Mouse (Mus musculus) gastrocnemius, postnatal 36 days (tissue): ENCODE results near the gene Oaz1. TPM values are rescaled to one million over a fixed set of nuclear protein-coding genes. Genes with fewer than 3 reads are reported as not detected.
"Not testable (repeated sequence)": the region's sequence is repeated elsewhere in the genome, so short reads cannot be mapped to it uniquely, and the experiment has no call there.

ENCODE experiments used
- DNase-seq, 2 experiments: peaks; one replicate each; pipeline ENCODE4 v3.0.0; 2022
- intact Hi-C: fragments of 180-260 bp; cut with DNase I; formaldehyde crosslinking; loops from one replicate; pipeline ENCODE4 v1.15.1; 2025
- total RNA-seq, 2 experiments: library from RNA; stranded (reverse); gene quantifications; 2 replicates each; pipeline ENCODE4 v1.2.3; 2021

The Oaz1 gene
- total RNA-seq, 2 experiments from 2014 or later: 611 to 682 TPM

- intact Hi-C loops: loop anchor here (5.0 kb wide), 2 partner anchors 71 to 179 kb away; no protein-coding TSS in a partner anchor
- DNase-seq: no peak
Observed at GRCm38 (mm10) chr10:80818599-80819281, 7.7 kb upstream of the Oaz1 start.

DNA sequence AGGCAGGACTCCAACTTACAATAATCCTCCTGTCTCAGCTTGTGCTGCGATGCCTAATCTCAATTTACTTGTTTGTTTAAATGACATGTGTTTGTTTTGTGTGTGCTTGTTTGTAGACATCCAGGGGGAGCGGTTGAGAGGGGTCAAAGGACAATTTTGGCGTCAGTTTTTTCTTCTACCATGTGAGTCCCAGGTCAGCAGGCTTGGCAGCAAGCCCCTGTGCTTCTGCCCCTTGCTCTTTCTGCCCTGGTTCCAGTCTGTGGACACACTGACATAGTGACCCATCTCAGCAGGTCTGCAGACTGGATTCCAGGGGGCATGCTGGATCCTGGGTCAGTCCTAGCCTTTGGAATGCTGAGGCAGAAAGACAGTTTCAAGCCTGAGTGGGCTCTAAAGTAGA is 7.0 kb upstream of the Oaz1 start:
- DNase-seq: no peak
- intact Hi-C loops: loop anchor here (5.0 kb wide), 2 partner anchors 72 to 178 kb away; no protein-coding TSS in a partner anchor

GRCm38 (mm10) chr10:80821991-80822390 is 4.5 kb upstream of the Oaz1 start:
- intact Hi-C loops: loop anchor here (2.0 kb wide), 1 partner anchor 55 kb away; no protein-coding TSS in a partner anchor
- DNase-seq: no peak

DNA sequence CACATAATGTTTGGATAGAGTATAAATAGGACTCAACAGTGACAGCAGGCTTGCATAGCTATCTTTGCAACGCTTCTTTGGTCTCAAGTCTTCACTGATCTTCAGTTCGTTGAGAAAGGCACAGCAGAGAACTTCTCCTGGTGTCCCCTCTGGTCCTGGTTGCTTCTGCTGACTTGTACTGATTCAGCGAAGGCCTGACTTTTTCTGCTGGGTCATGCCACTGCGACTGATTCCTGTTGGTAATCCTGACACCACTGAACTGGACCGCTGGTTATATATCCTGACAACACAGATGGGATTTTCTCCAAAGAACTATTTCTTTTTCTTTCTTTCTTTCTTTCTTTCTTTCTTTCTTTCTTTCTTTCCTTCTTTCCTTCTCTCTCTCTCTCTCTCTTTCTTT is 3.9 kb upstream of the Oaz1 start:
- DNase-seq: no peak
- intact Hi-C loops: loop anchor here (2.0 kb wide), 1 partner anchor 54 kb away; no protein-coding TSS in a partner anchor

DNA sequence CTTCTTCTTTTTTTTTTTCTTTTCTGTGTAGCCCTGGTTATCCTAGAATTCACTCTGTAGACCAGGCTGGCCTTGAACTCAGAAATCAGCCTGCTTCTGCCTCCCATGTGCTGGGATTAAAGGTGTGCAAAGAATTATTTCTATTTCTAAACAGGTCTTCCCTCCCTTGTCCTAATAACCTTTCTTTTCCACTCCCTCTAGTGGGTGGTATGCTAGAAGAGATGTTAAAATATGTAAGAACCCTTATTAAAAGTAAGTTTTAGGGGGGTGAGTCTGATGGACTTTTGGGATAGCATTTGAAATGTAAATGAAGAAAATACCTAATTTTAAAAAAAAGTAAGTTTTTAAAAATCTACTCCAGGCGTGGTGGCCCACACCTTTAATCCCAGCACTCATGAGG is 3.1 kb upstream of the Oaz1 start:
- intact Hi-C loops: loop anchor here (2.0 kb wide), 1 partner anchor 53 kb away; no protein-coding TSS in a partner anchor

DNA sequence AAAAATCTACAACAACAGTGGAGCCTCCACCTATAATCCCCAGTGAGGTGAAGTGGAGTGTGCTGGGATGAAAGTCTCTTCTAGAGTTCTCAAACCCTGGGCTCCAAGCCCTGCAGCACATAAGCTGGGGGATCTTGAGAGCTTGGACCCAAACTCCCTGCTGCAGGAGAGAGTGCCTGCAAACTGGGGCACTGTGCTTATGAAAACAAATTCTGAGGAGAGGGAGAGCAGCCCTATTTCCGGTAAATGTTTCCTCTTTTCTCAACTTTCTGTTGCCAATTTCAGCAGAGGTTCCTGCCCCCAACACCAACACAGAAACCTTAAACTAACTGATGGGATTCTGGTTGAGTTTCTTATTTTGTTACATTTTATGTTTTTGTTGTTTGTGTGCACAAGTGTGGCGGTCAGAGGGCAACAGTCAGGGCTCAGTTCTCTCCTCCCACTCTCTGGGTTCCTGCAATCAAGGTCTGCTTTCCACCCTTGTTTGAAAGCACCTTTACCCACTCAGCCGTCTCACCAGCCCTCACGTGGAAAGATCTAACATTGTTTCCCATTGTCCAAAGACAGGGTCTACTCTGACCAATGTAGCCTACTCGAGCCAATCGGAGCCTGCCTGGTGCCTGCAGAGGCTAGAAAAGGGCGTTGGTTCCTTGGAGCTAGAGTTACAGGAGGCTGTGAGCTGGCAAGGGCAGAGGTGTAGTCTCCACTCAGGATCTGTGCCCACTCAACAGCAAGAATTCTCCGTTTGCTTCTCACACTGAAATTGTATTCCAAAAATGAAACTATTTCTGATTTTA is 2.4 kb upstream of the Oaz1 start:
- intact Hi-C loops: loop anchor here (2.0 kb wide), 1 partner anchor 53 kb away; no protein-coding TSS in a partner anchor

More for the DNA sequence above, 3.1 kb upstream of the Oaz1 start:
- no peak for DNase-seq

DNA sequence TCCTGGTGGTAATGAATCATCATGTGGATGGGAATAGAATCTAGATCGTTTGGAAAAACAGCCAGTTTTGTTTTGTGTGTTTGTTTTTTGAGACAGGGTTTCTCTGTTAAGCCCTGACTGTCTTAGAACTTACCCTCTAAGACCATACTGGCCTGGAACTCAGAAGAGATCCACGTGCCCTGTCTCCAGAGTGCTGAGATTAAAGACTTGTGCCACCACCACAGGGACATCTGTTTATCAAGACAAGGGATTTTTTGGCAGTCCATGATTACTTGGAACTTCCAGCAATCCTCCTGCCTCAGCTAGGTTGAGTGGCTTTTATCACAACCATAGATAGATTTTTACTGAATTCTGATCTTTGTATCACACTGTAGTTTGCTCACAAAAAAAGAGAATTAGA is 1.6 kb upstream of the Oaz1 start:
- intact Hi-C loops: no loop called here
- no peak for DNase-seq

More for the DNA sequence above, 2.4 kb upstream of the Oaz1 start:
- no peak for DNase-seq

GRCm38 (mm10) chr10:80827063-80827869 is 810 bp downstream of the Oaz1 start:
- DNase-seq: no peak
- intact Hi-C loops: no loop called here

GRCm38 (mm10) chr10:80827870-80828420 is 1.5 kb downstream of the Oaz1 start:
- intact Hi-C loops: no loop called here

GRCm38 (mm10) chr10:80828587-80828986 is 2.1 kb downstream of the Oaz1 start:
- intact Hi-C loops: not testable (repeated sequence)

More at GRCm38 (mm10) chr10:80827870-80828420, 1.5 kb downstream of the Oaz1 start:
- no peak for DNase-seq

GRCm38 (mm10) chr10:80829359-80830278 is 3.2 kb downstream of the Oaz1 start:
- no peak for DNase-seq
- intact Hi-C loops: no loop called here

More at GRCm38 (mm10) chr10:80828587-80828986, 2.1 kb downstream of the Oaz1 start:
- DNase-seq: not testable (repeated sequence)

- peak in 1 of 2 experiments; percentile 45 for DNase-seq
- intact Hi-C loops: no loop called here
Observed at GRCm38 (mm10) chr10:80831136-80831535, 4.7 kb downstream of the Oaz1 start.

- intact Hi-C loops: no loop called here
- DNase-seq: no peak
Observed at GRCm38 (mm10) chr10:80832818-80833217, 6.4 kb downstream of the Oaz1 start.

GRCm38 (mm10) chr10:80835617-80836016 is 9.2 kb downstream of the Oaz1 start:
- no peak for DNase-seq
- intact Hi-C loops: no loop called here

GRCm38 (mm10) chr10:80836949-80837379 is 10.5 kb downstream of the Oaz1 start:
- intact Hi-C loops: no loop called here
- DNase-seq: no peak

GRCm38 (mm10) chr10:80837827-80838226 is 11.4 kb downstream of the Oaz1 start:
- no peak for DNase-seq
- intact Hi-C loops: no loop called here

- no peak for DNase-seq
- intact Hi-C loops: no loop called here
Observed at GRCm38 (mm10) chr10:80838346-80838912, 12.0 kb downstream of the Oaz1 start.

DNA sequence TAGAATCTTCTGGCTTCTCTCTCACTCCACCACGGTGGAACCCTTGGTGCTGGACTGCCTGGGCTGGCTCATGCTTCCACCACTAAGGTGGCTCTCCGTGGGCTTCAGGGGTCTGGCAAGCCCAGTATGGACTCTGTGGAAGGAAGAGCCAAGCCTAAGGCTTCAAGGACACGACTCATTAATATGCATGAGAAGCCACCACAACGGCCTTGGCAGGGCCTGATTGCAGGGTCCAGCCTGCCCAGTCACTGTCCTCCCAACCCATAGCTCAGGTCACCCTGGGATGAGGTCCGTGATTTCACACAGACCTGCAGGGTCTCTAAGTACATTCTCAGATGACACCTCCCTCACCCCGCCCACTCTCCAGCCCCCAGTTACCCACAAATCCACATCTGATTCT is 13.4 kb downstream of the Oaz1 start:
- intact Hi-C loops: no loop called here
- DNase-seq: no peak

DNA sequence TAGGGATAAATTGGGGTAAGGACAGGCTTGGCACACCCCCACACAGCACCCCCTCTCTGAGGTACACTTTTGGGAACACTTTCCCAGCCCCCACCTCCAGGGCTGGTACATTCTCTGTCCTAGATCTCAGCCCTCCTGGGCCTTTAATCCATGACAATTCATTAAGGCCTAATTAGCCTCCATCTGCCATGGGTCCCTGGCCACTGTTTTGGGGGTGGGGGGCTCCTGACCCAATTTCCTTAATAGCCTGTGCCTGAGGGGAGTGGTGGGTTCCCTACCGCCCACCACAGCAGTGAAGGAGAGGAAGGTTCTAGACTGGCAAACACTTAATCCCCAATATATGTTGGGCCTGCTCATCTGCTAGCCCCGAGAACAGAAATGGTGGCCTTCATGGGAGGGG is 15.2 kb downstream of the Oaz1 start:
- intact Hi-C loops: no loop called here
- DNase-seq: no peak
